Mouse (Mus musculus): Measurements from ENCODE around the gene Elac2.

GRCm38 (mm10) chr11:64988556-64988955 lies 9.7 kb downstream of the Elac2 start:
- TF ChIP-seq CTCF (IDR thresholded peaks at IDR 0.05; ENCODE audit: extremely low read depth, insufficient read depth, low read length): no peak
- no peak for TF ChIP-seq POLR2A (IDR thresholded peaks at IDR 0.05; ENCODE audit: extremely low read depth, insufficient read depth, low read length)

Data from cortical plate, adult 2 months (tissue).